Mouse (Mus musculus): ENCODE data around the gene Gm10100. TPM values are rescaled to one million over a fixed set of nuclear protein-coding genes. Genes with fewer than 3 reads are reported as not detected.
"Not testable (repeated sequence)": the region's sequence is repeated elsewhere in the genome, so short reads cannot be mapped to it uniquely, and the experiment has no call there.

Gene Gm10100
- polyA plus RNA-seq (2012; ENCODE audit: insufficient read depth, low replicate concordance): not detected in 2 replicates

GRCm38 (mm10) chr10:77726186-77726585, at the start of gene Gm10100:
Gene Gm10100, plus strand, starts transcription at chr10:77726486.
- TF ChIP-seq FLI1 (IDR thresholded peaks at IDR 0.05; ENCODE audit: low read length) (no peak), GATA1 (IDR thresholded peaks at IDR 0.05; ENCODE audit: borderline replicate concordance, low read length) (no peak)
- Histone ChIP-seq H3K4me3 (replicated peaks) (no peak within 1 kb of the TSS), H3K4me1 (peaks cover 2% of the 10 kb centered on the region), H3K27me3 (replicated peaks) (peaks cover 26% of the 10 kb centered on the region), H3K9me3 (no peaks in the 10 kb centered on the region), H3K36me3 (replicated peaks; ENCODE audit: low read length) (no peaks in the 10 kb centered on the region)

- Histone ChIP-seq H3K4me1 (peaks cover 10% of the 10 kb centered on the region; the same call in 1 of the 2 replicates), H3K9me3 (peaks cover 8% of the 10 kb centered on the region), H3K36me3 (replicated peaks; ENCODE audit: low read length) (no peaks in the 10 kb centered on the region), H3K4me3 (replicated peaks) (no peak overlapping the region), H3K27me3 (replicated peaks) (peaks cover 75% of the 10 kb centered on the region)
- TF ChIP-seq GATA1 (IDR thresholded peaks at IDR 0.05; ENCODE audit: borderline replicate concordance, low read length): no peak
- TF ChIP-seq FLI1 (IDR thresholded peaks at IDR 0.05; ENCODE audit: low read length): no peak
These were observed 48.7 kb upstream of the Gm10100 start for GRCm38 (mm10) chr10:77677562-77677961.

GRCm38 (mm10) chr10:77682994-77683393, 43.3 kb upstream of the Gm10100 start:
- no peak for TF ChIP-seq FLI1 (IDR thresholded peaks at IDR 0.05; ENCODE audit: low read length)
- TF ChIP-seq GATA1 (IDR thresholded peaks at IDR 0.05; ENCODE audit: borderline replicate concordance, low read length): no peak
- peaks cover 4% of the 10 kb centered on the region for H3K9me3 ChIP-seq
- H3K4me3 ChIP-seq (replicated peaks): no peak overlapping the region
- H3K36me3 ChIP-seq (replicated peaks; ENCODE audit: low read length): no peaks in the 10 kb centered on the region
- peaks cover 3% of the 10 kb centered on the region; the same call in 1 of the 2 replicates for H3K4me1 ChIP-seq
- H3K27me3 ChIP-seq (replicated peaks): peaks cover 80% of the 10 kb centered on the region

- H3K27me3 ChIP-seq (replicated peaks): peaks cover 82% of the 10 kb centered on the region
These were observed 42.1 kb upstream of the Gm10100 start for GRCm38 (mm10) chr10:77684181-77684580.

GRCm38 (mm10) chr10:77685895-77686664, 40.2 kb upstream of the Gm10100 start, which contains the start of gene Tspear:
Gene Tspear, plus strand, starts transcription at chr10:77686569.
- Histone ChIP-seq H3K27me3 (replicated peaks) (peaks cover 84% of the 10 kb centered on the region), H3K4me3 (replicated peaks) (no peak within 1 kb of the TSS), H3K9me3 (no peaks in the 10 kb centered on the region), H3K36me3 (replicated peaks; ENCODE audit: low read length) (no peaks in the 10 kb centered on the region), H3K4me1 (no peaks in the 10 kb centered on the region; the same call in 1 of the 2 replicates)
- TF ChIP-seq GATA1 (IDR thresholded peaks at IDR 0.05; ENCODE audit: borderline replicate concordance, low read length): no peak
- TF ChIP-seq FLI1 (IDR thresholded peaks at IDR 0.05; ENCODE audit: low read length): no peak

More at GRCm38 (mm10) chr10:77684181-77684580, 42.1 kb upstream of the Gm10100 start:
- TF ChIP-seq GATA1 (IDR thresholded peaks at IDR 0.05; ENCODE audit: borderline replicate concordance, low read length) (no peak), FLI1 (IDR thresholded peaks at IDR 0.05; ENCODE audit: low read length) (no peak)
- no peaks in the 10 kb centered on the region for H3K9me3 ChIP-seq
- H3K36me3 ChIP-seq (replicated peaks; ENCODE audit: low read length): no peaks in the 10 kb centered on the region
- no peaks in the 10 kb centered on the region for H3K4me1 ChIP-seq
- no peak overlapping the region for H3K4me3 ChIP-seq (replicated peaks)

- Histone ChIP-seq H3K27me3 (replicated peaks) (peaks cover 90% of the 10 kb centered on the region), H3K36me3 (replicated peaks; ENCODE audit: low read length) (no peaks in the 10 kb centered on the region), H3K9me3 (no peaks in the 10 kb centered on the region), H3K4me3 (replicated peaks) (no peak overlapping the region), H3K4me1 (no peaks in the 10 kb centered on the region; the same call in 1 of the 2 replicates)
- TF ChIP-seq FLI1 (IDR thresholded peaks at IDR 0.05; ENCODE audit: low read length) (no peak), GATA1 (IDR thresholded peaks at IDR 0.05; ENCODE audit: borderline replicate concordance, low read length) (no peak)
These were observed 39.3 kb upstream of the Gm10100 start for GRCm38 (mm10) chr10:77687021-77687420.

- H3K4me1 ChIP-seq; H3K36me3 ChIP-seq (replicated peaks; ENCODE audit: low read length); H3K9me3 ChIP-seq; H3K4me3 ChIP-seq (replicated peaks): not testable (repeated sequence)
- peaks cover 88% of the 10 kb centered on the region for H3K27me3 ChIP-seq (replicated peaks)
These were observed 35.9 kb upstream of the Gm10100 start, which contains the start of gene Gm19402 for GRCm38 (mm10) chr10:77690356-77690807. Gene Gm19402, minus strand, starts transcription at chr10:77690757.

GRCm38 (mm10) chr10:77697133-77697532, 29.2 kb upstream of the Gm10100 start, which contains the start of gene Gm9508:
Gene Gm9508, minus strand, starts transcription at chr10:77697233.
- Histone ChIP-seq H3K4me1 (no peaks in the 10 kb centered on the region; the same call in 1 of the 2 replicates), H3K36me3 (replicated peaks; ENCODE audit: low read length) (no peaks in the 10 kb centered on the region), H3K27me3 (replicated peaks) (peaks cover 59% of the 10 kb centered on the region), H3K9me3 (peaks cover 22% of the 10 kb centered on the region), H3K4me3 (replicated peaks) (no peak within 1 kb of the TSS)
- TF ChIP-seq FLI1 (IDR thresholded peaks at IDR 0.05; ENCODE audit: low read length): no peak
- no peak for TF ChIP-seq GATA1 (IDR thresholded peaks at IDR 0.05; ENCODE audit: borderline replicate concordance, low read length)

- Histone ChIP-seq H3K4me1 (peaks cover 16% of the 10 kb centered on the region), H3K9me3 (peaks cover 23% of the 10 kb centered on the region), H3K4me3 (replicated peaks) (peak within 1 kb of the TSS; percentile 42), H3K36me3 (replicated peaks; ENCODE audit: low read length) (no peaks in the 10 kb centered on the region), H3K27me3 (replicated peaks) (peaks cover 42% of the 10 kb centered on the region)
- no peak for TF ChIP-seq FLI1 (IDR thresholded peaks at IDR 0.05; ENCODE audit: low read length)
- no peak for TF ChIP-seq GATA1 (IDR thresholded peaks at IDR 0.05; ENCODE audit: borderline replicate concordance, low read length)
These were observed 20.0 kb upstream of the Gm10100 start, which contains the start of gene Gm10272 for GRCm38 (mm10) chr10:77706326-77706725. Gene Gm10272, plus strand, starts transcription at chr10:77706626.

GRCm38 (mm10) chr10:77709831-77710230, 16.5 kb upstream of the Gm10100 start:
- H3K4me3 ChIP-seq (replicated peaks): no peak overlapping the region
- H3K36me3 ChIP-seq (replicated peaks; ENCODE audit: low read length): no peaks in the 10 kb centered on the region
- TF ChIP-seq GATA1 (IDR thresholded peaks at IDR 0.05; ENCODE audit: borderline replicate concordance, low read length): no peak
- no peak for TF ChIP-seq FLI1 (IDR thresholded peaks at IDR 0.05; ENCODE audit: low read length)
- H3K4me1 ChIP-seq: peaks cover 27% of the 10 kb centered on the region
- peaks cover 16% of the 10 kb centered on the region for H3K9me3 ChIP-seq
- peaks cover 54% of the 10 kb centered on the region for H3K27me3 ChIP-seq (replicated peaks)

- not testable (repeated sequence) for H3K4me3 ChIP-seq (replicated peaks); H3K36me3 ChIP-seq (replicated peaks; ENCODE audit: low read length)
- Histone ChIP-seq H3K9me3 (peaks cover 15% of the 10 kb centered on the region), H3K4me1 (peaks cover 27% of the 10 kb centered on the region), H3K27me3 (replicated peaks) (peaks cover 49% of the 10 kb centered on the region)
These were observed 15.1 kb upstream of the Gm10100 start, which contains the start of gene Gm10024 for GRCm38 (mm10) chr10:77711157-77711556. Gene Gm10024, plus strand, starts transcription at chr10:77711457.

Measured in megakaryocyte, embryonic 14.5 days (primary cell).